Mouse (Mus musculus): ENCODE results near the gene Acsl4. TPM values are rescaled to one million over a fixed set of nuclear protein-coding genes. Genes with fewer than 3 reads are reported as not detected.

Gene Acsl4
- 41.1 TPM for polyA plus RNA-seq (2017; shearing (Covaris generic))

GRCm38 (mm10) chrX:142390247-142390908 lies at the start of gene Acsl4:
TSS of gene Acsl4 (minus strand) at chrX:142390535.

GRCm38 (mm10) chrX:142305869-142306581 lies 84.3 kb downstream of the Acsl4 start, which contains the start of gene Kcne1l:
TSS of gene Kcne1l (minus strand) at chrX:142306294.

Other genes with a start within 250 kb of the Acsl4 start
- gene Gucy2f, start 193.6 kb downstream of the Acsl4 start, polyA plus RNA-seq (2017; shearing (Covaris generic)): not detected
- gene Nxt2, start 163.8 kb downstream of the Acsl4 start, polyA plus RNA-seq (2017; shearing (Covaris generic)): 6.6 TPM
- not detected for gene Kcne1l, start 84.2 kb downstream of the Acsl4 start, polyA plus RNA-seq (2017; shearing (Covaris generic))

All from inflammation-experienced regulatory T-cells, adult 16 weeks (primary cell).